Mouse (Mus musculus) common myeloid progenitor, adult 5-6 weeks (primary cell): ENCODE data around the gene Thyn1. TPM values are rescaled to one million over a fixed set of nuclear protein-coding genes. Genes with fewer than 3 reads are reported as not detected.

Experiments
- ATAC-seq: replicated peaks from 2 replicates; pipeline ENCODE4 v1.8.0; 2016; ENCODE audit warnings: low read depth, mild to moderate bottlenecking, moderate TSS enrichment, inconsistent platforms; ENCODE audit not compliant: poor library complexity, severe bottlenecking
- total RNA-seq: library from RNA; stranded (forward); fragments of 200-1000, 187-1606 nt; gene quantifications from 2 replicates; pipeline ENCODE4 v1.2.3, GENCODE M21; 2017

Gene Thyn1
- total RNA-seq, 1 experiment from 2014 or later: 110 TPM

DNA sequence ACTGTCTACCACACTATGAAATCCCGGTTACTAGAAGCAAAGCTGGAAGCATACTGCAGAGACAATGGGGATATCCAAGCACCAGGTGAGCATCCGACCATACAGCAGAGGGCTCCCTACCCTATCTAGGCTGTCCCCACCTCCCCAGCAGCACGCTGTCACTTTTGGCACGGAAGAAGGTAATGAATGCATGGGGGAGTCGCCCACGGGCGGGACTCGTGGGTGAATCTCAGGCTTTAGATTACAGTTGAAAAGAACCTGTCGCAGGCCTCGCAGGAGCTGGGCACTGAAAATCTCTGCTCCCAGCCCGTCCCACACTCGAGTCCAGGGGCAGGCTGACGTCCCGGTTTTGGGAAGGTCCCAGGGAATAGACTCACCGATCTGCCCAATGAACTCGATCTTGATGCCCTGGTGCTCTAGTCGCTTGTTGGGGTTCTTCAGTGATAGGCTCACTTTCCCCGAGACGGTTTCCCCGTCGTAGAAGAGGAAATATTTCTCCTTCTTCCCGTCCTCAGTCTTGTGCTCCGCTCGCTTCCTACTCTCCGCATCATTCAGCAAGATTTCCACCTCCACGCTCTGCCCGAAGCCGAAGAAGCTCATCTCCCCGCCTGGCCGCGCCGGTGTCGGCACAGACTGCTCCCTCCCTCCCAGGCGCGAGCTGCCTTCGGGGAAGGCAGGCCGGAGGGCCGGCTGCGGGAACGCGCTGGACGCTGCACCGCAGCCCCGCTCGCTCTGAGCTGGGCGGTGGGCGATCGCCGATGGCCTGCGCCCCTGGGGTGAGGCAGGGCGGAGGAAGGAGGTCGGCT lies 29.7 kb downstream of the Thyn1 start:
- ATAC-seq: peak; percentile 12; the same call in 1 of the 2 replicates

GRCm38 (mm10) chr9:27029828-27030762 lies 30.6 kb downstream of the Thyn1 start, which contains the start of the genes Vps26b and Ncapd3:
Gene Vps26b, minus strand, starts transcription at chr9:27030065.
Gene Ncapd3, plus strand, starts transcription at chr9:27030175.
- peak; percentile 86 for ATAC-seq

- no peak for ATAC-seq
These were observed 31.2 kb downstream of the Thyn1 start for GRCm38 (mm10) chr9:27030763-27031100.

DNA sequence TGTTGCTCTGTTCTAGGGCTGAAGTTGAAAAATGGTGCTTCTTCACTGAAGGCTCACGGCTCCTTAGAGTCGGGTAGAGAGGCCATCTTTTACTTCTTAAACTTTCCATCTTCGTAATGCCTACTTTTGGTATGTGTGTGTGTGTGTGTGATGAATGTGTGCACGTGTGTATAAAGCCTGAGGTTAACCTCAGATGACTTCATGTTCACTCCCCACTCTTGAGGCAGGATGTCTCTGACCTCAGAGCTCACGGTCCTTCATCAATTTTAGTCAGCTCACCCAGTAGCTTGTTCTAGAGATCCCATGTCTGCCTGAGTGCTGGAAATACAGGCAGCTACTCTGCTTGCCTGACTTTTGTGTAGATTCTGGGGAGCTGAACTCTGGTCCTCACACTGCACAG lies 44.4 kb downstream of the Thyn1 start:
- no peak for ATAC-seq

GRCm38 (mm10) chr9:27049492-27049891 lies 50.0 kb downstream of the Thyn1 start:
- ATAC-seq: no peak

Other genes with a start within 250 kb of the Thyn1 start
- gene Glb1l2, start 193.2 kb upstream of the Thyn1 start, total RNA-seq: 0.39 TPM in 1 of 2 replicates, not detected in the other
- not detected in 2 replicates for gene Glb1l3, start 138.8 kb upstream of the Thyn1 start, total RNA-seq
- not detected in 2 replicates for gene Gm1110, start 76.6 kb upstream of the Thyn1 start, total RNA-seq
- gene Acad8, start 144 bp upstream of the Thyn1 start, total RNA-seq: 9.4 and 9.8 TPM in 2 replicates
- gene Vps26b, start 30.4 kb downstream of the Thyn1 start, total RNA-seq: 29.3 and 37.8 TPM in 2 replicates
- gene Ncapd3, start 30.5 kb downstream of the Thyn1 start, total RNA-seq: 52.3 and 64.8 TPM in 2 replicates
- gene Jam3, start 155.7 kb downstream of the Thyn1 start, total RNA-seq: 0.14 TPM in 1 of 2 replicates, not detected in the other